Mouse (Mus musculus): Measurements from ENCODE around the gene Sytl5. TPM values are rescaled to one million over a fixed set of nuclear protein-coding genes. Genes with fewer than 3 reads are reported as not detected.

Sytl5 gene
- polyA plus RNA-seq (2012; rRNA removed) = 0.68 and 0.97 TPM in 2 replicates

DNA sequence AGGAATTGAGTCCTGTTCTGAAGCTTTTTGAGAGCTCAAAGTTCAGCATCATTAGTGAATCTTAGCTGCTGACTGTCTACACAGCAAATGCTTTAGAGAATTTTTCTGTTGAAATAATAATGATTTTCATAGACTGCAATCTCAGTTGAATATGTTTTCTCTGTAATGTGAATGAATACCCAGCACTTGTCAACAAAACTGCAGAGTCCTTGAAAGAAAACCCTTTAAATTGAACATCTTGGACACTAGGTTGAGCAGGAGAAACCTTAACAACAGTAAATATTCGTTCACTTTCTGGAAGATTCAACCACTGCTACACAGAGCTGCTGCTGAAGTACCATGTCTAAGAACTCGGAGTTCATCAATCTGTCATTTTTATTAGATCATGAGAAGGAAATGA, at the start of gene Sytl5:
TSS of gene Sytl5 (plus strand) at position 301 of the 400 bp plus-strand sequence.

DNA sequence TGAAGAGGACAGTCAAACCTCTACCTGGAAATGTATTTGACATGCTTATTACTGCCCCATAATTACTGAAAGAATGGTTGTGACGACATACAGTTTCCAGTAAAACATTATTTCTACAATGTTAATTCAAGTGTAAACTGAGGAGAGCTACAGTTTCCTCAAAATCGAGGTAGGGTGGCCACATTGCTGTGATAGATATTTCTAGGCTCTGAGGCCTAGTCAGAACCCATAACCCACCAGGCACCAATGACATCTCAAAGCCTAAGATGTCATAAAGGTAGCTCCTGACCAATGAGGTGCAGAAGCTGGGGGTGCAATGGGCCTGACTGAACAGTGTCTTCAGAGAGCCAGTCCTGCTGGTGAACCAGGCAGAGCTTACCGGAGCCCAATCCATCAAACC, 38.8 kb upstream of the Sytl5 start, which contains the start of gene Hypm:
TSS of gene Hypm (plus strand) at position 301 of the 400 bp plus-strand sequence.

DNA sequence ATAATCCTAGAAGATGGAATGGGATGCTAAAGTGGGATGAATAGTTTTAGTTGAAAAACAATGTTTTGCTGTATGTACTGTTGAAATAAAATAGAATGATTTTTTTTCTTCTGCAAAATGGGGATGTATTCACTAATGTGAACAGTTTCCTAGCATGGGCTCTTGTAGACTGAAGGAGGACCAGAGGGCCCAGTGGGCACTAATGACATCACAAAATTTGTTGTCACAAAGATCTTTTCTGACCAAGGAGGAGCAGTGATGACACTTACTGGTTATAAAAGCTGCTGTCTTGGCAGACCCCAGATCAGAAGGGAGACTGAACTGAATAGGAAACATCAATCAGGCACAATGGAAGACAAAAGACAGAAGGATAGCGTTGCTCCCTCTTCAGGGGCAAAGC, 36.0 kb upstream of the Sytl5 start, which contains the start of gene H2al3:
TSS of gene H2al3 (plus strand) at position 301 of the 400 bp plus-strand sequence.

Other genes starting within 250 kb of the Sytl5 start
- 18.7 and 19.7 TPM in 2 replicates for gene Dynlt3, start 222.6 kb upstream of the Sytl5 start, polyA plus RNA-seq (2012; rRNA removed)
- gene Hypm, start 38.7 kb upstream of the Sytl5 start, polyA plus RNA-seq (2012; rRNA removed) = 0.16 and 0.22 TPM in 2 replicates
- 0.17 and 0.19 TPM in 2 replicates for gene H2al3, start 35.9 kb upstream of the Sytl5 start, polyA plus RNA-seq (2012; rRNA removed)
- gene Srpx, start 232.1 kb downstream of the Sytl5 start, polyA plus RNA-seq (2012; rRNA removed) = 1.1 TPM in 2 replicates

Data from liver, embryonic 18 days (tissue).